Mouse (Mus musculus) limb, embryonic 14.5 days (tissue): ENCODE results near the gene Pold1. TPM values are rescaled to one million over a fixed set of nuclear protein-coding genes. Genes with fewer than 3 reads are reported as not detected.

Experiments used
- ATAC-seq: fragments of 200-750 bp; cut with Nextera tagmentation; 2 replicates; pipeline ENCODE4 v1.8.0; 2017; ENCODE audit warnings: low read depth, moderate number of reproducible peaks, moderate TSS enrichment; ENCODE audit not compliant: low FRiP score
- DNase-seq: peaks from one replicate; pipeline ENCODE4 v3.0.0-alpha.2; 2015; ENCODE audit warnings: low spot score
- H3K27ac ChIP-seq: fragments of 300-500 bp; sonication (generic); replicated peaks from 2 replicates; pipeline ENCODE4 v1.5.1; 2014; ENCODE audit warnings: low read depth, mild to moderate bottlenecking, low read length, moderate library complexity, mixed read lengths
- H3K27me3 ChIP-seq: fragments of 300-500 bp; sonication (generic); 2 replicates; pipeline ENCODE4 v1.6.1; 2014; ENCODE audit warnings: low read length, mixed read lengths; ENCODE audit not compliant: control insufficient read depth, insufficient read depth
- H3K36me3 ChIP-seq: fragments of 300-500 bp; sonication (generic); 2 replicates; pipeline ENCODE4 v1.6.1; 2014; ENCODE audit warnings: mild to moderate bottlenecking, low read length, moderate library complexity, mixed read lengths; ENCODE audit not compliant: control insufficient read depth, insufficient read depth
- H3K4me1 ChIP-seq: fragments of 300-500 bp; sonication (generic); 2 replicates; pipeline ENCODE4 v1.6.1; 2014; ENCODE audit warnings: antibody characterized with exemption, low read length, mixed read lengths; ENCODE audit not compliant: control insufficient read depth, insufficient read depth
- H3K4me2 ChIP-seq: fragments of 300-500 bp; sonication (generic); replicated peaks from 2 replicates; pipeline ENCODE4 v1.6.1; 2014; ENCODE audit warnings: low read depth, mild to moderate bottlenecking, low read length, moderate library complexity; ENCODE audit not compliant: severe bottlenecking
- H3K4me3 ChIP-seq: fragments of 300-500 bp; sonication (generic); replicated peaks from 2 replicates; pipeline ENCODE4 v1.5.1; 2014; ENCODE audit warnings: low read length
- H3K9ac ChIP-seq: fragments of 300-500 bp; sonication (generic); 2 replicates; pipeline ENCODE4 v1.6.1; 2014; ENCODE audit warnings: mild to moderate bottlenecking, low read depth, low read length, moderate library complexity; ENCODE audit not compliant: severe bottlenecking
- H3K9me3 ChIP-seq: fragments of 300-500 bp; sonication (generic); 2 replicates; pipeline ENCODE4 v1.6.1; 2016; ENCODE audit warnings: low read length; ENCODE audit not compliant: control insufficient read depth
- POLR2A ChIP-seq: fragments of 200-500 bp; IDR thresholded peaks from 2 replicates; pipeline ENCODE4 v1.8.0; 2012; ENCODE audit warnings: inconsistent platforms, mild to moderate bottlenecking, moderate library complexity, borderline replicate concordance; ENCODE audit not compliant: insufficient read depth, insufficient read length; ENCODE audit errors: extremely low read depth
- WGBS: fragments of 180-500 bp; shearing (Covaris S2); extraction: QIAGEN DNeasy Blood & Tissue Kit; methylation state at CpG from one replicate; pipeline ENCODE4 v1.1.7; 2014; 5-methylcytosine and 5-hydroxymethylcytosine counted together
- polyA plus RNA-seq, 2 experiments: library from polyadenylated mRNA; depleted of rRNA in 1 of 2; stranded (reverse) in 1 of 2; unstranded in 1 of 2; fragments of >200 nt; fragmentation: Nextera tagmentation in 1 of 2; extraction: Ambion mirVana in 1 of 2; gene quantifications; 2 replicates each; pipeline versions ENCODE4 v1.2.1 to v1.2.3; 2012 to 2014

Gene Pold1
- polyA plus RNA-seq, 2 experiments, result 62.1 to 102 TPM

DNA sequence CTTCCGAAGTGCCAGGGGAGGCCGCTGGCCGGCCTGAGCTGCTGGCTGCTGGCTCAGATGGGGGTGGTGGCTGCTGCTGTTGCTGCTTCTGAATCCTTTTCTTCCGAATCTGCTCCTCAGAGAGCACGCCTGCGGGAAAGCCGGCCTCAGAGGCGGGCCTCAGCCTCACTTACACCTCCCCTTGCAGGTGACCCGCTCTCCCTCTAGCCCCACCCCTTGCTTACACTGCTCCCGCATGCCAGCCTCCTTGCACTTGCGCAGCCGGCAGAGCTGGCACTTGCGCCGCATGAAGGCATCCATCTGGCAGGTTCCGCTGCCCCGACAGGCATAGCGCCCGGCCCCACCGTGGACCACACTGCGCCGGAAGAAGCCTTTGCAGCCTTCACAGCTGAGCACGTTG is 3.1 kb upstream of the Pold1 start:
- H3K4me2 ChIP-seq, result no peak overlapping the region
- DNase-seq (no peak), ATAC-seq (no peak)
- H3K27me3 ChIP-seq, result no peaks in the 10 kb centered on the region
- TF ChIP-seq POLR2A, result no peak
- WGBS, result 84% methylated on average over 22 of the region's 22 CpGs
- H3K27ac ChIP-seq, result no peak overlapping the region
- H3K9me3 ChIP-seq, result no peaks in the 10 kb centered on the region
- H3K36me3 ChIP-seq, result peaks cover 26% of the 10 kb centered on the region
- no peak overlapping the region for H3K4me3 ChIP-seq
- H3K4me1 ChIP-seq, result peaks cover 12% of the 10 kb centered on the region
- H3K9ac ChIP-seq, result no peak overlapping the region

DNA sequence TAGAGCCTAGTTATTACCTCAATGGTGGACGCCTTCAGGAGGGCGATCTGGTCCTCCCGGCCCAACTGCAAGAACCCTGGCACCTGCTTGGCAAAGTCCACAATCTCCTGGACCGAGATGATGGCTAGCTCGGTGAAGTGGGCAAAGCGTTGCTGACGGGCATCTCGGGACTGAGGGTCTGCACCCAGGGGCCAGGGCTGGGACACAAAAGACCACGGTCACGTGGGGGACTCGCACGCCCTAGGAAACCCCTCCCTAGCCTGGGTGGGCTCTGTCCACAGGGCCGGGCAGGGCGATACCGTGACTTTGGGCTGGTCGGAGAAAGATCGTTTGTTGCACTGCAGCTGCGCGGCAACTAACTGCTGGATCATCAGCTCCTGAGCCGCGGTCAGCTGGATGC is 2.7 kb upstream of the Pold1 start:
- no peak overlapping the region for H3K9ac ChIP-seq
- H3K27ac ChIP-seq, result no peak overlapping the region
- no peak overlapping the region for H3K4me3 ChIP-seq
- ATAC-seq (no peak), DNase-seq (no peak)
- peaks cover 27% of the 10 kb centered on the region for H3K36me3 ChIP-seq
- H3K27me3 ChIP-seq, result no peaks in the 10 kb centered on the region
- H3K4me1 ChIP-seq, result peaks cover 12% of the 10 kb centered on the region
- H3K9me3 ChIP-seq, result no peaks in the 10 kb centered on the region
- H3K4me2 ChIP-seq, result no peak overlapping the region
- no peak for TF ChIP-seq POLR2A
- WGBS, result 94% methylated on average over 18 of the region's 21 CpGs

DNA sequence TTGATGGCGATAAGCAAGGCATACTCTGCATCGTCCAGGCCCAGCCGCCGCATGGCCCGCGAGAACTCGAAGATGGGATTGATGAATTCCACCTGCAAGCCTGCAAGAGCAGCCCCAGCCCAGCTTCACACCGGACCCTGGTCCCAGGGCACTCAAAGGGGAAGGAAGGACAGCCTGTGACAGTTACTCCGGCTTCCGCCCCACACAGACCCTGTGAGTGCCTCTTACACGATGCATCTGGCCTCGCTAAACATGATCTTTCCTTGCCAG is 1.7 kb upstream of the Pold1 start:
- no peak overlapping the region for H3K4me3 ChIP-seq
- H3K36me3 ChIP-seq, result peaks cover 29% of the 10 kb centered on the region
- 92% methylated on average over 12 of the region's 12 CpGs for WGBS
- no peak overlapping the region for H3K4me2 ChIP-seq
- no peaks in the 10 kb centered on the region for H3K9me3 ChIP-seq
- no peaks in the 10 kb centered on the region for H3K27me3 ChIP-seq
- no peak overlapping the region for H3K9ac ChIP-seq
- H3K4me1 ChIP-seq, result peaks cover 12% of the 10 kb centered on the region
- DNase-seq (no peak), ATAC-seq (no peak)
- no peak for TF ChIP-seq POLR2A
- H3K27ac ChIP-seq, result no peak overlapping the region

DNA sequence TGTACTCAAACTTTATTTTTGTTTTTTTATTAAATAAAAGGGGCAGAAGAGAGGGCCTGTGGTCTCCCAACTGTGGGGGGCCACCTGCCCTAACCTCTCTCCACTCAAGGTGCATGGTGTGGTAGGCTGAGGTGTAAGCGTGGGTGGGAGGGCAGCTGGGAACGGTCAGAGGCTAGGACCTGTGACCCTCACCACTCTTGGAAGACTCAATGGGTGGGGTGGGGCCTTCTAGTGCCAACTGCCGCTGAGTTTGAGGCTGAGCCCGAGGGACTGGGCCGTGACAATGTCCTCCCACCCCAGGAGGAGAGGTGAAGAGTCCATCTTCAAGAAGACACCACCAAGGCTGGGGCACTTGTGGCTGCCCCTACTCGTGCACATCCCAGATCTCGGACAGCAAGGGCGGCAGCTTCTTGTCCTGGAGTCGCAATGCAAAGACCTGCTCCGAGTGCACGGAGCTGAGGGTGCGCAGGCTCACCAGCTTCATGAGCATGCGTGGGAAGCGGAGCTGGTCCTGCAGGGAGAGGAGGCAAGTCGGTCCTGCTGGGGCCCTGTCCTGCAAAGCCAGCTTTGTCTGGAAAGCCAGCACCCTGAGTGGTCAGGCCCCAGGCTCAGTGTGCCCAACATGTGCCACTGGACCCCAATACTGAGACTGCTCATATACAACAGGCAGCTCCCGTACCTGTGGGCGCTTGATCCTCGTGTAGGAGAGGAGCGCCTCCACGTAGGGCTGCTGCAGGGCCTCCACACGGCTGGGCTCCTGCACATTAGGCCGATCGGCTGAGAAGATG is 1.2 kb upstream of the Pold1 start:
- Histone ChIP-seq H3K4me3 (no peak overlapping the region), H3K9me3 (no peaks in the 10 kb centered on the region), H3K4me2 (no peak overlapping the region), H3K4me1 (peaks cover 12% of the 10 kb centered on the region), H3K9ac (no peak overlapping the region), H3K36me3 (peaks cover 29% of the 10 kb centered on the region), H3K27me3 (no peaks in the 10 kb centered on the region), H3K27ac (no peak overlapping the region)
- WGBS, result 94% methylated on average over 23 of the region's 23 CpGs
- TF ChIP-seq POLR2A, result no peak
- DNase-seq, result no peak
- ATAC-seq, result no peak

DNA sequence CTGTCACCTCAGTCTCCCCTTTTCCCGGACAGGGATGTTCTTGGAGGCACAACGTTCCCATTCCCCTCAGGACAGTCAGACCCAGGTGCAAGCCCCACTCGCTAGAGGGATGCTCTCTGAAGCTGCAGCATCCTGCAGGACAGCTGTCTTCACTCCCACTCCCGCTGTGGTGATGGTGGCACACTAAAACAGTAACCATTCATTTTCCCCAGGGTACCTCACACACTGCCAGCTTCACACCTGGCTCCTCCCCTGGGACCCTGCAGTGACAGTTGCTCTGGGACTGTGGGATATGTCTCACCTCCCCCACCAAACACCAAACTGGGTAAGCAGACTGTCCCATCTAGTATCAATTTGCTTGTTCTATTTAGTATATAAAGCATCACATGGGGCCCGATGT is 924 bp downstream of the Pold1 start:
- no peak for TF ChIP-seq POLR2A
- peak overlapping the region; percentile 55 for H3K9ac ChIP-seq
- peaks cover 8% of the 10 kb centered on the region for H3K4me1 ChIP-seq
- no peak overlapping the region for H3K27ac ChIP-seq
- DNase-seq (no peak), ATAC-seq (no peak)
- no peaks in the 10 kb centered on the region for H3K9me3 ChIP-seq
- 19% methylated on average over 5 of the region's 5 CpGs for WGBS
- peaks cover 35% of the 10 kb centered on the region for H3K36me3 ChIP-seq
- H3K4me3 ChIP-seq, result peak overlapping the region; percentile 56
- H3K27me3 ChIP-seq, result no peaks in the 10 kb centered on the region
- H3K4me2 ChIP-seq, result peak overlapping the region; percentile 55

GRCm38 (mm10) chr7:44547041-44547440 is 1.6 kb downstream of the Pold1 start:
- H3K4me2 ChIP-seq, result peak overlapping the region; percentile 55; the same call in 1 of the 2 replicates
- WGBS, result 97% methylated on average over 13 of the region's 13 CpGs
- H3K27ac ChIP-seq, result no peak overlapping the region
- H3K4me1 ChIP-seq, result peaks cover 6% of the 10 kb centered on the region; the same call in 1 of the 2 replicates
- ATAC-seq, result no peak
- H3K9ac ChIP-seq, result peak overlapping the region; percentile 55; the same call in 1 of the 2 replicates
- no peaks in the 10 kb centered on the region for H3K27me3 ChIP-seq
- no peak for DNase-seq
- no peak overlapping the region; the same call in 1 of the 2 replicates for H3K4me3 ChIP-seq
- H3K9me3 ChIP-seq, result no peaks in the 10 kb centered on the region
- H3K36me3 ChIP-seq, result peaks cover 42% of the 10 kb centered on the region
- no peak for TF ChIP-seq POLR2A
